Mouse (Mus musculus) MN1 (cell line): Measurements from ENCODE around the gene Inpp5k.
"Not testable (repeated sequence)": the region's sequence is repeated elsewhere in the genome, so short reads cannot be mapped to it uniquely, and the experiment has no call there.

Experiments used
- DNase-seq: peaks from one replicate; pipeline ENCODE4 v3.0.0-alpha.2; 2016; ENCODE audit warnings: low spot score

The Inpp5k gene

GRCm38 (mm10) chr11:75678747-75679438, 48.1 kb downstream of the Inpp5k start, which contains the start of gene Crk:
Crk (plus strand) TSS chr11:75679259.
- peak; percentile 98 for DNase-seq

GRCm38 (mm10) chr11:75679439-75680171, 48.8 kb downstream of the Inpp5k start:
- peak; percentile 84 for DNase-seq

GRCm38 (mm10) chr11:75684462-75684861, 53.7 kb downstream of the Inpp5k start:
- no peak for DNase-seq

- peak; percentile 11 for DNase-seq
These were observed 54.2 kb downstream of the Inpp5k start for GRCm38 (mm10) chr11:75684956-75685355.

- DNase-seq, result no peak
These were observed 56.7 kb downstream of the Inpp5k start for GRCm38 (mm10) chr11:75687343-75687993.

GRCm38 (mm10) chr11:75688132-75688531, 57.3 kb downstream of the Inpp5k start:
- no peak for DNase-seq

- DNase-seq, result no peak
These were observed 59.2 kb downstream of the Inpp5k start for GRCm38 (mm10) chr11:75689977-75690376.

- no peak for DNase-seq
These were observed 60.3 kb downstream of the Inpp5k start for GRCm38 (mm10) chr11:75691047-75691446.

GRCm38 (mm10) chr11:75693570-75693969, 62.8 kb downstream of the Inpp5k start:
- DNase-seq, result no peak

GRCm38 (mm10) chr11:75697464-75697863, 66.7 kb downstream of the Inpp5k start:
- DNase-seq, result not testable (repeated sequence)
